Comparison of ENCODE assay signal across 10 mouse cellular contexts in genomic region chrX:13576606-13577005, GRCm38 (mm10). TPM values are rescaled to one million over a fixed set of nuclear protein-coding genes. Genes with fewer than 3 reads are reported as not detected.
DNase-seq lines count a peak whose midpoint lies in the region; ATAC-seq and TF ChIP-seq lines count a peak whose summit lies in the region.
"Had no signal": no experiment of that assay in that cellular context is flagged by ENCODE, and none has a peak within 500 bp of the region (broad histone marks: within the 10 kb centered on the region; RNA-seq: fewer than 3 reads in every experiment).

No protein-coding gene starts in this region.

- DNase-seq in layer of hippocampus, adult 9-11 months = peak; percentile 78
- no peak for DNase-seq in layer of hippocampus, postnatal 36 days
- DNase-seq in CH12.LX (ENCODE audit: extremely low read depth) = peak; percentile 44
- peak; percentile 47 for DNase-seq in gastrocnemius, adult 2 months
- DNase-seq in lung, postnatal 4 days = peak; percentile 46 to 64
- DNase-seq in MN1 (ENCODE audit: low spot score) = no peak
- DNase-seq in kidney, adult 2 months = no peak

- no peak for TF ChIP-seq RAD21 in CH12.LX (IDR thresholded peaks at IDR 0.05; ENCODE audit: low read depth, low read length)

- H3K9ac ChIP-seq in CH12.LX (ENCODE audit: insufficient read depth, low read depth) = no peak overlapping the region
- H3K9ac ChIP-seq in kidney, embryonic 14.5 days (ENCODE audit: low read depth, low read length) = no peak overlapping the region
- H3K9ac ChIP-seq: heart, embryonic 15.5 days; midbrain, embryonic 12.5 days had no signal

- dilution Hi-C loops in CH12.LX (cut with MboI; ENCODE audit: extremely low pct_ligation_motif_present, extremely low pct_unique_long_range_greater_than_20kb, low sequenced_read_pairs) = no loop called here

- no peak overlapping the region for H3K4me2 ChIP-seq in CH12.LX (ENCODE audit: insufficient read depth, low read depth, poor library complexity, severe bottlenecking)
- H3K4me2 ChIP-seq in kidney, embryonic 14.5 days (replicated peaks; ENCODE audit: low read depth, low read length) = no peak overlapping the region
- H3K4me2 ChIP-seq: heart, embryonic 15.5 days; midbrain, embryonic 12.5 days had no signal

- intact Hi-C loops in gastrocnemius, adult 2 months (cut with DNase I) = loop anchor here (10.0 kb wide), 1 partner anchor 78 kb away; no protein-coding TSS in a partner anchor

- no peak overlapping the region for H3K4me3 ChIP-seq in CH12.LX (replicated peaks in 1 of 3; ENCODE audit: low read depth in 2 of 3, low read length in 2 of 3, poor library complexity in 1 of 3)
- no peak overlapping the region for H3K4me3 ChIP-seq in gastrocnemius, adult 2 months
- H3K4me3 ChIP-seq in kidney, embryonic 14.5 days (ENCODE audit: low read length) = no peak overlapping the region
- no peak overlapping the region for H3K4me3 ChIP-seq in kidney, adult 2 months (ENCODE audit: insufficient read depth, low read depth, low read length)
- H3K4me3 ChIP-seq: heart, embryonic 15.5 days; midbrain, embryonic 12.5 days had no signal

- peak overlapping the region; percentile 52 for H3K27ac ChIP-seq in CH12.LX (ENCODE audit: insufficient read depth, low read depth)
- H3K27ac ChIP-seq in gastrocnemius, adult 2 months = peak overlapping the region; percentile 24; the same call in 1 of the 2 replicates
- H3K27ac ChIP-seq in kidney, embryonic 14.5 days (ENCODE audit: low read depth, low read length) = no peak overlapping the region
- no peak overlapping the region for H3K27ac ChIP-seq in kidney, adult 2 months (ENCODE audit: insufficient read depth, low read depth, low read length)
- H3K27ac ChIP-seq: heart, embryonic 15.5 days; midbrain, embryonic 12.5 days had no signal

- TF ChIP-seq POLR2A in CH12.LX (IDR thresholded peaks at IDR 0.05; ENCODE audit: low read depth, low read length) = no peak
- TF ChIP-seq POLR2A in kidney, adult 2 months (IDR thresholded peaks at IDR 0.05; ENCODE audit: low read depth, low read length) = no peak

- no peaks in the 10 kb centered on the region for H3K36me3 ChIP-seq in CH12.LX (replicated peaks in 1 of 2; ENCODE audit: control insufficient read depth in 1 of 2, insufficient read depth in 1 of 2, low read length in 1 of 2)
- no peaks in the 10 kb centered on the region for H3K36me3 ChIP-seq in kidney, embryonic 14.5 days (ENCODE audit: control insufficient read depth, insufficient read depth, low read length)
- no peaks in the 10 kb centered on the region for H3K36me3 ChIP-seq in kidney, adult 2 months (ENCODE audit: control insufficient read depth, insufficient read depth, low read length)
- H3K36me3 ChIP-seq: heart, embryonic 15.5 days; midbrain, embryonic 12.5 days had no signal

- H3K79me2 ChIP-seq in CH12.LX (replicated peaks; ENCODE audit: control insufficient read depth, extremely low read depth, insufficient read depth, poor library complexity, severe bottlenecking) = no peaks in the 10 kb centered on the region

- in situ Hi-C loops in CH12.LX (cut with MboI; ENCODE audit: low pct_ligation_motif_present, low pct_unique_long_range_greater_than_20kb, low sequenced_read_pairs) = no loop called here

- 71% methylated on average over 2 of the region's 2 CpGs for WGBS in kidney, embryonic 14.5 days
- 73% methylated on average over 2 of the region's 2 CpGs for WGBS in kidney, adult 2 months

- H3K9me3 ChIP-seq in CH12.LX (replicated peaks; ENCODE audit: low read length) = no peaks in the 10 kb centered on the region
- H3K9me3 ChIP-seq in kidney, embryonic 14.5 days (ENCODE audit: control insufficient read depth, low read length) = no peaks in the 10 kb centered on the region
- H3K9me3 ChIP-seq: heart, embryonic 15.5 days; midbrain, embryonic 12.5 days had no signal

- no peak for TF ChIP-seq CTCF in CH12.LX (conservative IDR thresholded peaks at IDR 0.05 in 1 of 2, IDR thresholded peaks at IDR 0.05 in 1 of 2; ENCODE audit: low read depth in 2 of 2, low read length in 2 of 2)
- no peak for TF ChIP-seq CTCF in gastrocnemius, adult 2 months (IDR thresholded peaks at IDR 0.05)
- no peak for TF ChIP-seq CTCF in kidney, adult 2 months (conservative IDR thresholded peaks at IDR 0.05; ENCODE audit: insufficient read depth, insufficient read length, low read depth, low read length)

- no peaks in the 10 kb centered on the region for H3K27me3 ChIP-seq in CH12.LX (replicated peaks)
- H3K27me3 ChIP-seq in kidney, embryonic 14.5 days (ENCODE audit: control insufficient read depth, insufficient read depth, low read length) = no peaks in the 10 kb centered on the region
- H3K27me3 ChIP-seq in kidney, adult 2 months (replicated peaks; ENCODE audit: control insufficient read depth, insufficient read depth, low read length) = no peaks in the 10 kb centered on the region
- H3K27me3 ChIP-seq: heart, embryonic 15.5 days; midbrain, embryonic 12.5 days had no signal

- TF ChIP-seq EP300 in CH12.LX (IDR thresholded peaks at IDR 0.05; ENCODE audit: low read length) = peak; percentile 53; the same call in 1 of the 2 replicates

- peaks cover 3 to 14% of the 10 kb centered on the region in 2 experiments; a peak in 2 of 4 replicates for H3K4me1 ChIP-seq in CH12.LX (ENCODE audit: control insufficient read depth in 1 of 2, insufficient read depth in 2 of 2)
- no peaks in the 10 kb centered on the region for H3K4me1 ChIP-seq in kidney, embryonic 14.5 days (ENCODE audit: control insufficient read depth, insufficient read depth, low read length)
- no peaks in the 10 kb centered on the region for H3K4me1 ChIP-seq in kidney, adult 2 months (ENCODE audit: control insufficient read depth, insufficient read depth, low read length)
- H3K4me1 ChIP-seq: heart, embryonic 15.5 days; midbrain, embryonic 12.5 days had no signal

- no peak for ATAC-seq in kidney, embryonic 14.5 days (ENCODE audit: low FRiP score, low TSS enrichment)

TF ChIP-seq in CH12.LX, 34 proteins besides CTCF, POLR2A, EP300 and RAD21:
- TF ChIP-seq TCF12 (IDR thresholded peaks at IDR 0.05; ENCODE audit: low read depth, low read length) = 0 out of 2 replicates have a peak, but pooled peaks have one; percentile 51
- no peak for TF ChIP-seq ZKSCAN1 (IDR thresholded peaks at IDR 0.05; ENCODE audit: borderline replicate concordance, low read depth, low read length)
- no peak for TF ChIP-seq JUN (IDR thresholded peaks at IDR 0.05; ENCODE audit: insufficient read depth, low read depth, low read length)
- no peak for TF ChIP-seq TBP (conservative IDR thresholded peaks at IDR 0.05; ENCODE audit: low read depth, low read length)
- 0 out of 2 replicates have a peak, but pooled peaks have one; percentile 20 for TF ChIP-seq IRF4 (IDR thresholded peaks at IDR 0.05; ENCODE audit: low read depth, low read length)
- TF ChIP-seq BHLHE40 (IDR thresholded peaks at IDR 0.05; ENCODE audit: low read depth, low read length) = peak; percentile 51; the same call in 1 of the 2 replicates
- TF ChIP-seq ETS1 (conservative IDR thresholded peaks at IDR 0.05; ENCODE audit: low read depth, low read length) = peak; percentile 46; the same call in 1 of the 2 replicates

RNA-seq across cellular contexts. Expression of gene Gpr34, which starts 55.3 kb away (rescaled TPM):
- 10 to 100 TPM; 10.8 to 13.2 TPM for total RNA-seq in layer of hippocampus, postnatal 36 days (2021)
- total RNA-seq in CH12.LX (2012; rRNA removed) (1.5 and 3.4 TPM in 2 replicates), CH12.LX (2014; rRNA removed) (15.7 and 17.2 TPM in 2 replicates)
- 4.1 and 4.9 TPM in 2 replicates for polyA plus RNA-seq in CH12.LX (2012; ENCODE audit: insufficient read length, low read depth)
- under 1 TPM; 0.41 to 0.42 TPM for total RNA-seq in gastrocnemius, adult 2 months (2021)
- polyA plus RNA-seq in kidney, embryonic 14.5 days (2014; fragmentation: Nextera tagmentation; extraction: Ambion mirVana) = 1.8 and 2.5 TPM in 2 replicates
- 0.10 and 0.33 TPM in 2 replicates for polyA plus RNA-seq in kidney, adult 2 months (2012; rRNA removed)

Comparison
In these comparisons a context has a peak if more than half of its experiments do, and no peak if none do; other contexts are left out.
1. DNase-seq: peak in layer of hippocampus, adult 9-11 months (single experiment), CH12.LX (single experiment), gastrocnemius, adult 2 months (single experiment) and lung, postnatal 4 days (2 of 2); none in layer of hippocampus, postnatal 36 days (0 of 2), MN1 (single experiment) and kidney, adult 2 months (single experiment).
2. H3K27ac ChIP-seq: peak in CH12.LX (single experiment) and gastrocnemius, adult 2 months (single experiment); none in kidney, embryonic 14.5 days (single experiment) and kidney, adult 2 months (single experiment).